Mouse (Mus musculus): ENCODE measurements around the gene 4933402J07Rik. TPM values are rescaled to one million over a fixed set of nuclear protein-coding genes. Genes with fewer than 3 reads are reported as not detected.

The 4933402J07Rik gene
- polyA plus RNA-seq, 1 experiment, result not detected

DNA sequence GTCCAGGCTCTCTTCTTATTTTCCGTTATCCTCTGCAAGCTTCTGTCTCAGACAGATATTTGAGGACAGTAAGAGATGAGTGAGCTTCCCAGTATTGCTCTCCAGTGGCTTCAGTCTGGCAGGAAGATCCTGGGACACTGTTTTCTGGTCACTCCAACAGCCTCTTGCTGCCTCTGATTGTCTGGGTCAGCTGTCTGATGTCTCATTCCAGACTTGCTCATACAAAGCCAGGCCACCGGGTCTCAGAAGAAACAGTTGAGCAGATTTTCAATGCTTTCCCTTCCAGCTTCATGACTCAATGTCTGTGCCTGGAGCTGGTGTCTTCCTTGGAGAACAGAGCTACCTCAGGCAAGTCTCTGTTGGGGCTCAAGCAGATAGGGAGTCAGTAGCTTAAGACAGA is 39.1 kb downstream of the 4933402J07Rik start:
- Histone ChIP-seq H3K4me3 (replicated peaks; ENCODE audit: control insufficient read depth, low read depth, low read length) (no peak overlapping the region), H3K4me1 (ENCODE audit: control insufficient read depth, insufficient read depth, low read length) (no peaks in the 10 kb centered on the region), H3K27ac (ENCODE audit: control insufficient read depth, insufficient read depth, low read depth, low read length, poor library complexity) (no peak overlapping the region)
- no peak for TF ChIP-seq POLR2A (IDR thresholded peaks at IDR 0.05; ENCODE audit: borderline replicate concordance, control insufficient read depth, low read depth, low read length)
- WGBS, result 75% methylated on average over 2 of the region's 2 CpGs

GRCm38 (mm10) chr8:87609110-87609509 is 45.5 kb downstream of the 4933402J07Rik start:
- no peak for TF ChIP-seq CTCF (IDR thresholded peaks at IDR 0.05; ENCODE audit: control insufficient read depth, insufficient read depth, low read length)
- TF ChIP-seq POLR2A (IDR thresholded peaks at IDR 0.05; ENCODE audit: borderline replicate concordance, control insufficient read depth, low read depth, low read length), result no peak
- whole genome bisulfite sequencing, result 87% methylated on average over 7 of the region's 7 CpGs
- no peaks in the 10 kb centered on the region for H3K4me1 ChIP-seq (ENCODE audit: control insufficient read depth, insufficient read depth, low read length)
- H3K27ac ChIP-seq (ENCODE audit: control insufficient read depth, insufficient read depth, low read depth, low read length, poor library complexity), result no peak overlapping the region
- H3K4me3 ChIP-seq (replicated peaks; ENCODE audit: control insufficient read depth, low read depth, low read length), result no peak overlapping the region

DNA sequence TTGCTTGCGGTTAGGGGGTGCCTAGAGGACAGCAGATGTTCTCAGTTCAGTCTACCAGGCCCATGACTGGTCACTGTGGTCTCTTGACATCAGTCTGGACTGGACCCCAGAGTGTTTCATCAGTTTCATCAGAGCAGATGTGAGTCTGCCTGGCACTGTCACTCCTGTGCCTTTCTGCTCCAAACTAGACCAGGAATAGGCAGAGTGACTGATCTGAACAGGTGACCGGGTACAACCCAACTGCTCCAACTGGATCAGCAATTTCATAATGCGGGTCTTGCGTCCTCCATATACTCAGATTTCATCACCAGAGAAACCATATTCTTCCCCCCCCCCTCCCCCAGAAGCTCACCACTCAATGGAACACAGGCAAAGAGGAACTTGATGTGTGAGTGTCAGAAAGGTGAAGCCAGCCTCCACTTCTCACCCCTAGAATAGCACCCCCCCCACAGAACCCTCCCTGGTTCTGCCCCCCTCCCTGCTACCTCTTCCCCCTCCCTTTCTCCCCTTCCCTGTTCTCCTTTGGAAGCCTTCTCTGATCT is 46.1 kb downstream of the 4933402J07Rik start:
- Histone ChIP-seq H3K27ac (ENCODE audit: control insufficient read depth, insufficient read depth, low read depth, low read length, poor library complexity) (no peak overlapping the region), H3K4me1 (ENCODE audit: control insufficient read depth, insufficient read depth, low read length) (no peaks in the 10 kb centered on the region), H3K4me3 (replicated peaks; ENCODE audit: control insufficient read depth, low read depth, low read length) (no peak overlapping the region)
- TF ChIP-seq POLR2A (IDR thresholded peaks at IDR 0.05; ENCODE audit: borderline replicate concordance, control insufficient read depth, low read depth, low read length) (no peak), CTCF (IDR thresholded peaks at IDR 0.05; ENCODE audit: control insufficient read depth, insufficient read depth, low read length) (no peak)
- 46% methylated on average over 4 of the region's 4 CpGs for WGBS

GRCm38 (mm10) chr8:87613701-87614100 is 50.0 kb downstream of the 4933402J07Rik start:
- H3K4me3 ChIP-seq (replicated peaks; ENCODE audit: control insufficient read depth, low read depth, low read length), result no peak overlapping the region
- H3K27ac ChIP-seq (ENCODE audit: control insufficient read depth, insufficient read depth, low read depth, low read length, poor library complexity), result no peak overlapping the region
- TF ChIP-seq POLR2A (IDR thresholded peaks at IDR 0.05; ENCODE audit: borderline replicate concordance, control insufficient read depth, low read depth, low read length) (no peak), CTCF (IDR thresholded peaks at IDR 0.05; ENCODE audit: control insufficient read depth, insufficient read depth, low read length) (no peak)
- WGBS, result 92% methylated on average over 1 of the region's 1 CpGs
- no peaks in the 10 kb centered on the region for H3K4me1 ChIP-seq (ENCODE audit: control insufficient read depth, insufficient read depth, low read length)

GRCm38 (mm10) chr8:87619118-87619517 is 55.5 kb downstream of the 4933402J07Rik start:
- TF ChIP-seq CTCF (IDR thresholded peaks at IDR 0.05; ENCODE audit: control insufficient read depth, insufficient read depth, low read length), result no peak
- no peak for TF ChIP-seq POLR2A (IDR thresholded peaks at IDR 0.05; ENCODE audit: borderline replicate concordance, control insufficient read depth, low read depth, low read length)
- 49% methylated on average over 7 of the region's 7 CpGs for WGBS
- H3K4me1 ChIP-seq (ENCODE audit: control insufficient read depth, insufficient read depth, low read length), result no peaks in the 10 kb centered on the region

DNA sequence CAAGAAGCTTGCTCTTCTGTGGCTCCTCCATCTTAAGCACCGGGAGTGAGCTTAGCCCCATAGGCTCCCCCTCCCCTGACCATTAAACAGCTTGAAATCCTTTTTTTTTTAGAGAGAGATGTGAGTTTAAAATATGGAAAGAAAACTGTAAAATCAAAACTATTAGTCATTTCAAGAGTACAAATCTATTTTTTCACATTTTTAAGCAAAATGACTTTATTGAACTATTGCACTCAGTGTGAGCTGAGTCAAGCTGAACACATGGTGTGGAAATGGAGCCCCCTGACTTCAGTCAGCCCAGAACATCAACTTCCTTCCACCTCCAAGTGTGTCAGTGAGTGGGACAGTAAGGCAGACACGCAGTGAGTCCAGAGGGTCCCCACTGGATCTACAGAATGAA is 55.9 kb downstream of the 4933402J07Rik start:
- Histone ChIP-seq H3K4me3 (replicated peaks; ENCODE audit: control insufficient read depth, low read depth, low read length) (no peak overlapping the region), H3K27ac (ENCODE audit: control insufficient read depth, insufficient read depth, low read depth, low read length, poor library complexity) (no peak overlapping the region), H3K4me1 (ENCODE audit: control insufficient read depth, insufficient read depth, low read length) (no peaks in the 10 kb centered on the region)
- WGBS, result 58% methylated on average over 2 of the region's 2 CpGs
- no peak for TF ChIP-seq POLR2A (IDR thresholded peaks at IDR 0.05; ENCODE audit: borderline replicate concordance, control insufficient read depth, low read depth, low read length)
- no peak for TF ChIP-seq CTCF (IDR thresholded peaks at IDR 0.05; ENCODE audit: control insufficient read depth, insufficient read depth, low read length)

More at GRCm38 (mm10) chr8:87619118-87619517, 55.5 kb downstream of the 4933402J07Rik start:
- no peak overlapping the region for H3K4me3 ChIP-seq (replicated peaks; ENCODE audit: control insufficient read depth, low read depth, low read length)
- H3K27ac ChIP-seq (ENCODE audit: control insufficient read depth, insufficient read depth, low read depth, low read length, poor library complexity), result no peak overlapping the region

DNA sequence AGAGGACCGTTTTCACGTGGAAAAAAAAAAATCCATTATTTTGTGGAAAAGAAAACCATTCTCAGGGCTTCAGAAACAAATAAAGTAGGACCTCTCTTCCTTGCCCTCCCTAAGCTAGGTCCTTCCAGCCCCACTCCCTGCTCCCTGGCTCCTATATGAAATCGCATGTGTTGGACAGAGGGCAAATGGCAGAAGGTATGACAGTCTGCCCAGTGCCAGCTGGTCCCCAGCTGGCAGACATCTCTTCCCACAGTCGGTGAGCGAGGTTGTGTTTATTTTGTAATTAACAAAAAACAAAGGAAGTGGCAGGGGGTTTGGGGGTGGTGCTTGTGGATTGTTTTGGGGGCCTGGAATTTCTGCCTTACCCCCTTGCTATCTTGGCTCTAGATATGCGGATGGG is 56.6 kb downstream of the 4933402J07Rik start:
- 71% methylated on average over 6 of the region's 6 CpGs for WGBS
- no peak for TF ChIP-seq CTCF (IDR thresholded peaks at IDR 0.05; ENCODE audit: control insufficient read depth, insufficient read depth, low read length)
- no peak for TF ChIP-seq POLR2A (IDR thresholded peaks at IDR 0.05; ENCODE audit: borderline replicate concordance, control insufficient read depth, low read depth, low read length)
- H3K4me1 ChIP-seq (ENCODE audit: control insufficient read depth, insufficient read depth, low read length), result no peaks in the 10 kb centered on the region

GRCm38 (mm10) chr8:87621181-87621580 is 57.5 kb downstream of the 4933402J07Rik start:
- no peak overlapping the region for H3K27ac ChIP-seq (ENCODE audit: control insufficient read depth, insufficient read depth, low read depth, low read length, poor library complexity)
- H3K4me3 ChIP-seq (replicated peaks; ENCODE audit: control insufficient read depth, low read depth, low read length), result no peak overlapping the region
- H3K4me1 ChIP-seq (ENCODE audit: control insufficient read depth, insufficient read depth, low read length), result no peaks in the 10 kb centered on the region
- no peak for TF ChIP-seq POLR2A (IDR thresholded peaks at IDR 0.05; ENCODE audit: borderline replicate concordance, control insufficient read depth, low read depth, low read length)
- no peak for TF ChIP-seq CTCF (IDR thresholded peaks at IDR 0.05; ENCODE audit: control insufficient read depth, insufficient read depth, low read length)
- WGBS, result 86% methylated on average over 12 of the region's 12 CpGs

More for the DNA sequence above, 56.6 kb downstream of the 4933402J07Rik start:
- Histone ChIP-seq H3K27ac (ENCODE audit: control insufficient read depth, insufficient read depth, low read depth, low read length, poor library complexity) (no peak overlapping the region), H3K4me3 (replicated peaks; ENCODE audit: control insufficient read depth, low read depth, low read length) (no peak overlapping the region)

- Histone ChIP-seq H3K4me1 (ENCODE audit: control insufficient read depth, insufficient read depth, low read length) (no peaks in the 10 kb centered on the region), H3K4me3 (replicated peaks; ENCODE audit: control insufficient read depth, low read depth, low read length) (no peak overlapping the region), H3K27ac (ENCODE audit: control insufficient read depth, insufficient read depth, low read depth, low read length, poor library complexity) (no peak overlapping the region)
- 58% methylated on average over 6 of the region's 6 CpGs for WGBS
- TF ChIP-seq POLR2A (IDR thresholded peaks at IDR 0.05; ENCODE audit: borderline replicate concordance, control insufficient read depth, low read depth, low read length) (no peak), CTCF (IDR thresholded peaks at IDR 0.05; ENCODE audit: control insufficient read depth, insufficient read depth, low read length) (no peak)
These were observed 66.0 kb downstream of the 4933402J07Rik start for GRCm38 (mm10) chr8:87629656-87630055.

Data from bone marrow, adult 2 months (tissue).